Mouse (Mus musculus) embryo, embryonic 10 days (tissue): ENCODE measurements around the gene Olfr560.

Experiments
- DNase-seq: peaks from one replicate; pipeline ENCODE4 v3.0.0-alpha.2; 2015; ENCODE audit warnings: low spot score

Olfr560 gene

GRCm38 (mm10) chr7:102759266-102759665, at the start of gene Olfr560, which contains the start of gene Olfr78:
Gene Olfr560, minus strand, starts transcription at chr7:102759366.
Gene Olfr78, minus strand, starts transcription at chr7:102759471.
- DNase-seq = no peak

- DNase-seq = no peak
Measured at GRCm38 (mm10) chr7:102803180-102803579, 44.0 kb upstream of the Olfr560 start, which contains the start of gene Olfr564. Gene Olfr564, plus strand, starts transcription at chr7:102803480.

- no peak for DNase-seq
Measured at GRCm38 (mm10) chr7:102770921-102771320, 11.8 kb upstream of the Olfr560 start, which contains the start of gene Olfr561. Gene Olfr561, plus strand, starts transcription at chr7:102771221.

GRCm38 (mm10) chr7:102752086-102752485, 7.1 kb downstream of the Olfr560 start:
- no peak for DNase-seq

GRCm38 (mm10) chr7:102737705-102738104, 21.5 kb downstream of the Olfr560 start:
- peak; percentile 7 for DNase-seq

- no peak for DNase-seq
Measured at GRCm38 (mm10) chr7:102733793-102734192, 25.4 kb downstream of the Olfr560 start.

- no peak for DNase-seq
Measured at GRCm38 (mm10) chr7:102727391-102727790, 31.8 kb downstream of the Olfr560 start, which contains the start of gene Olfr559. Gene Olfr559, minus strand, starts transcription at chr7:102727491.

GRCm38 (mm10) chr7:102718970-102719369, 40.2 kb downstream of the Olfr560 start, which contains the start of gene Olfr33:
Gene Olfr33, minus strand, starts transcription at chr7:102719070.
- DNase-seq = no peak

GRCm38 (mm10) chr7:102701915-102702314, 57.3 kb downstream of the Olfr560 start, which contains the start of gene Olfr558:
Gene Olfr558, plus strand, starts transcription at chr7:102702215.
- no peak for DNase-seq
